Mouse (Mus musculus): ENCODE results near the gene Hrasls. TPM values are rescaled to one million over a fixed set of nuclear protein-coding genes. Genes with fewer than 3 reads are reported as not detected.

Hrasls gene
- total RNA-seq (2012; rRNA removed) (not detected in 2 replicates), polyA plus RNA-seq (2012; ENCODE audit: insufficient read depth in 1 of 2, insufficient read length in 2 of 2, low read depth in 1 of 2, low replicate concordance in 2 of 2, missing spikeins in 1 of 2) (not detected)

DNA sequence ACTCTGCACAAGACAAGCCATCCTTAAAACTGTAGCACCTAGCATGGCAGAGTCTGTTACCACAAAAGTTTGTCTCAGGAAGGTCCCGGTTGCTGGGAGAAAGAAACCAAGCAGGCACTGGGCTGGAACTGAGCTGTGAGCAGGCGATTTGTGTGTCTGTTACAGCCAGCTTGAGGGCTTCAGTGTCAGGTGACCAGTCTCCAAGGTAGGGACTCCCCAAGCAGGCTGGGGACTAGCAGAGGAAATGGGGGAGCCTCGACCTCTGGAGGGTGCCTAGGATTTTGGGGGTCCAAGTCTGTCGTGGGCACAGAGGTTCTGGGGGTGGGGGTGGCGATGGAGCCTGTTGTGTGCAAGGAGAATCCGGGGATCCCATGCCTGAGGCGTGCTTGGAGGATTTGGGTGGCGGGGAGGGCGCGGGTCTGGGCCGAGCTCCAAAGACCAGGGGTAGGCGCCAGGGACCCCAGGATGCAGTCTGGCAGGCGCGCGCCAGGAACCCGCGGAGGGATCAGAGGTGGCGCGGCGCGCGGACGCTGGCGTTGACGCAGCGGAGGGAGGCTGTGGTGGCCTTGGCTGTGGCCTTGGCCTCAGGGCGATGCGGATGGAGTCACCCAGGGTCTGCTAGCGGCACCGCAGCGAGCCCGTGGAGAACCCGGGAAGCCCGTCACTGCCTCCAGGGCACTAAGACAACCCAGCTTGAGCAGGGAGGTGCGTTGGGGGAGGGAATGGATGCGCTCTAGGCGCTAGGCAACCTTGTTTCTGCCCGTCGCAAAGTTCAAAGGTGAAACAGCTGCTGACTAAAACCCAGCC, at the start of gene Hrasls:
Gene Hrasls (plus strand): TSS at position 91 of the 807 bp plus-strand sequence.
- Histone ChIP-seq H3K27ac (ENCODE audit: control insufficient read depth, low read depth, low read length) (no peak within 1 kb of the TSS), H3K4me1 (ENCODE audit: control insufficient read depth in 1 of 2, insufficient read depth in 2 of 2, low read length in 2 of 2) (no peaks in the 10 kb centered on the region), H3K9me3 (replicated peaks; ENCODE audit: insufficient read depth, low read length) (no peaks in the 10 kb centered on the region), H3K9ac (ENCODE audit: control insufficient read depth, low read depth, low read length, poor library complexity, severe bottlenecking) (no peak within 1 kb of the TSS), H3K4me3 (ENCODE audit: control insufficient read depth in 1 of 2, insufficient read depth in 1 of 2, low read depth in 2 of 2, low read length in 2 of 2) (no peak within 1 kb of the TSS), H3K79me2 (ENCODE audit: control insufficient read depth, insufficient read depth, low read length, poor library complexity) (no peaks in the 10 kb centered on the region), H3K36me3 (ENCODE audit: control insufficient read depth in 1 of 2, insufficient read depth in 2 of 2, low read length in 2 of 2) (no peaks in the 10 kb centered on the region), H3K27me3 (ENCODE audit: control insufficient read depth in 1 of 2, insufficient read depth in 2 of 2, low read length in 2 of 2) (no peaks in the 10 kb centered on the region)
- no peak for TF ChIP-seq MXI1 (IDR thresholded peaks at IDR 0.05; ENCODE audit: low read depth, low read length)
- TF ChIP-seq RCOR1 (IDR thresholded peaks at IDR 0.05; ENCODE audit: low read depth, low read length) = no peak
- TF ChIP-seq MYB (IDR thresholded peaks at IDR 0.05; ENCODE audit: low read depth, low read length) = no peak
- TF ChIP-seq POLR2AphosphoS5 (IDR thresholded peaks at IDR 0.05; ENCODE audit: borderline replicate concordance, low read depth, low read length) = no peak
- TF ChIP-seq MAX (IDR thresholded peaks at IDR 0.05; ENCODE audit: low read length) = no peak
- no peak for TF ChIP-seq MYC (IDR thresholded peaks at IDR 0.05; ENCODE audit: low read depth, low read length)
- no peak for TF ChIP-seq RAD21 (IDR thresholded peaks at IDR 0.05; ENCODE audit: low read depth, low read length)
- TF ChIP-seq ELF1 (IDR thresholded peaks at IDR 0.05; ENCODE audit: low read depth, low read length) = no peak
- TF ChIP-seq ZMIZ1 (IDR thresholded peaks at IDR 0.05; ENCODE audit: low read depth, low read length) = no peak
- TF ChIP-seq E2F4 (IDR thresholded peaks at IDR 0.05; ENCODE audit: borderline replicate concordance, low read depth, low read length) = no peak
- no peak for TF ChIP-seq MAZ (IDR thresholded peaks at IDR 0.05; ENCODE audit: low read depth, low read length)
- TF ChIP-seq ZC3H11A (IDR thresholded peaks at IDR 0.05; ENCODE audit: low read depth, low read length) = no peak
- TF ChIP-seq NRF1 (IDR thresholded peaks at IDR 0.05; ENCODE audit: insufficient read depth, low read depth, low read length, poor library complexity, severe bottlenecking) = no peak
- no peak for TF ChIP-seq UBTF (IDR thresholded peaks at IDR 0.05; ENCODE audit: borderline replicate concordance, insufficient read depth, low read depth, low read length)
- TF ChIP-seq ZNF384 (IDR thresholded peaks at IDR 0.05; ENCODE audit: low read depth, low read length) = no peak
- no peak for TF ChIP-seq SMC3 (IDR thresholded peaks at IDR 0.05; ENCODE audit: low read depth, low read length)
- no peak for TF ChIP-seq JUND (IDR thresholded peaks at IDR 0.05; ENCODE audit: low read depth, low read length)
- DNase-seq (ENCODE audit: low read depth, low spot score) = no peak

DNA sequence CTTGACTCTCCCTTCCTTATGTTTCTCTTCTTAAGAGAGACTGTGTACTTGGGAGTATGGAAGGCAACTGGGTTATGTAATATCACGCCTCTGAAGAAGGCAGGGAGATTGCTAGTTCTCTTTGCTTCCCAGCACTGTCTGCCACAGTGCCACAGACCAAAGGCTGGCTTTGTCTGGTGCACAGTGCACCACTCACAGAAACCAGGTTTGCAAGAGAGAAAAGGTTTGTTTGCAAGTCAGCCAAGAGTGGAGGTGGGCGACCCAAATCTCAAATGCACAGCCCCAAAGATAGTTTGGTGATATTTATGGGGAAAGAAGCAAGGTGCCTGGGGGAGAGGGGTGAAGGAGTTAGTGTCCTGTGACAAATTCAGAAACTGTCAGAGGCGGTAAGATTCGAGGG, 47.2 kb upstream of the Hrasls start:
- H3K9me3 ChIP-seq (replicated peaks; ENCODE audit: insufficient read depth, low read length) = no peaks in the 10 kb centered on the region
- no peak overlapping the region for H3K9ac ChIP-seq (ENCODE audit: control insufficient read depth, low read depth, low read length, poor library complexity, severe bottlenecking)
- no peak overlapping the region for H3K27ac ChIP-seq (ENCODE audit: control insufficient read depth, low read depth, low read length)
- no peaks in the 10 kb centered on the region for H3K4me1 ChIP-seq (ENCODE audit: control insufficient read depth in 1 of 2, insufficient read depth in 2 of 2, low read length in 2 of 2)
- H3K27me3 ChIP-seq (ENCODE audit: control insufficient read depth in 1 of 2, insufficient read depth in 2 of 2, low read length in 2 of 2) = no peaks in the 10 kb centered on the region
- no peak overlapping the region for H3K4me3 ChIP-seq (ENCODE audit: control insufficient read depth in 1 of 2, insufficient read depth in 1 of 2, low read depth in 2 of 2, low read length in 2 of 2)
- H3K79me2 ChIP-seq (ENCODE audit: control insufficient read depth, insufficient read depth, low read length, poor library complexity) = no peaks in the 10 kb centered on the region
- TF ChIP-seq ZMIZ1 (IDR thresholded peaks at IDR 0.05; ENCODE audit: low read depth, low read length) (no peak), GATA1 (IDR thresholded peaks at IDR 0.05; ENCODE audit: low read depth, low read length) (no peak), MEF2A (IDR thresholded peaks at IDR 0.05; ENCODE audit: extremely low read depth, insufficient replicate concordance, low read depth, low read length, poor library complexity, severe bottlenecking) (no peak), JUND (IDR thresholded peaks at IDR 0.05; ENCODE audit: low read depth, low read length) (no peak), ZNF384 (IDR thresholded peaks at IDR 0.05; ENCODE audit: low read depth, low read length) (no peak), POLR2A (IDR thresholded peaks at IDR 0.05; ENCODE audit: control insufficient read depth in 1 of 2, insufficient read depth in 1 of 2, low read depth in 1 of 2, low read length in 2 of 2, poor library complexity in 1 of 2) (no peak)
- no peak for DNase-seq (ENCODE audit: low read depth, low spot score)
- no peaks in the 10 kb centered on the region for H3K36me3 ChIP-seq (ENCODE audit: control insufficient read depth in 1 of 2, insufficient read depth in 2 of 2, low read length in 2 of 2)

Data from MEL (cell line).